Mouse (Mus musculus) heart, postnatal 0 days (tissue): ENCODE measurements around the gene Mtmr3.

ENCODE experiments used
- CTCF ChIP-seq: IDR thresholded peaks from 2 replicates; pipeline ENCODE4 v1.5.1; 2016; ENCODE audit warnings: antibody characterized with exemption, control low read depth, low read depth
- EP300 ChIP-seq: IDR thresholded peaks from 2 replicates; pipeline ENCODE4 v1.6.1; 2016; ENCODE audit warnings: antibody characterized with exemption, low read depth

- TF ChIP-seq CTCF (no peak), EP300 (no peak)
These were observed 1.2 kb downstream of the Mtmr3 start for GRCm38 (mm10) chr11:4593491-4593848.
